Mouse (Mus musculus): ENCODE data around the gene Atad3a.

GRCm38 (mm10) chr4:155780895-155781294 is 20.0 kb upstream of the Atad3a start:
- TF ChIP-seq CTCF (IDR thresholded peaks at IDR 0.05; ENCODE audit: control insufficient read depth, insufficient read depth, low read length) (no peak), POLR2A (IDR thresholded peaks at IDR 0.05; ENCODE audit: borderline replicate concordance, control insufficient read depth, low read depth, low read length) (no peak)

Measured in bone marrow, adult 2 months (tissue).